Mouse (Mus musculus) MEL (cell line): Measurements from ENCODE around the gene Ssc4d.

Source experiments
- CTCF ChIP-seq, 3 experiments: IDR thresholded peaks in 2 of 3; conservative IDR thresholded peaks in 1 of 3; 2 replicates each; pipeline ENCODE4 v1.5.1; 2011 to 2012; ENCODE audit warnings: low read length in 3 of 3, low read depth in 2 of 3, mild to moderate bottlenecking in 2 of 3, improper control_type of control experiment in 1 of 3, inconsistent platforms in 1 of 3, mixed read lengths in 1 of 3, moderate library complexity in 1 of 3; ENCODE audit not compliant: control insufficient read depth in 1 of 3, insufficient read depth in 1 of 3, poor library complexity in 1 of 3, severe bottlenecking in 1 of 3
- EP300 ChIP-seq, 2 experiments: IDR thresholded peaks; 2 replicates each; pipeline ENCODE4 v1.6.1; 2011; ENCODE audit warnings: improper control_type of control experiment in 2 of 2, low read length in 2 of 2, low read depth in 1 of 2, mild to moderate bottlenecking in 1 of 2
- GABPA ChIP-seq: IDR thresholded peaks from 2 replicates; pipeline ENCODE4 v1.6.1; 2012; ENCODE audit warnings: low read depth, mild to moderate bottlenecking, inconsistent platforms, low read length, improper control_type of control experiment, moderate library complexity
- MAX ChIP-seq: IDR thresholded peaks from 2 replicates; pipeline ENCODE4 v1.6.1; 2011; ENCODE audit warnings: low read length, improper control_type of control experiment

DNA sequence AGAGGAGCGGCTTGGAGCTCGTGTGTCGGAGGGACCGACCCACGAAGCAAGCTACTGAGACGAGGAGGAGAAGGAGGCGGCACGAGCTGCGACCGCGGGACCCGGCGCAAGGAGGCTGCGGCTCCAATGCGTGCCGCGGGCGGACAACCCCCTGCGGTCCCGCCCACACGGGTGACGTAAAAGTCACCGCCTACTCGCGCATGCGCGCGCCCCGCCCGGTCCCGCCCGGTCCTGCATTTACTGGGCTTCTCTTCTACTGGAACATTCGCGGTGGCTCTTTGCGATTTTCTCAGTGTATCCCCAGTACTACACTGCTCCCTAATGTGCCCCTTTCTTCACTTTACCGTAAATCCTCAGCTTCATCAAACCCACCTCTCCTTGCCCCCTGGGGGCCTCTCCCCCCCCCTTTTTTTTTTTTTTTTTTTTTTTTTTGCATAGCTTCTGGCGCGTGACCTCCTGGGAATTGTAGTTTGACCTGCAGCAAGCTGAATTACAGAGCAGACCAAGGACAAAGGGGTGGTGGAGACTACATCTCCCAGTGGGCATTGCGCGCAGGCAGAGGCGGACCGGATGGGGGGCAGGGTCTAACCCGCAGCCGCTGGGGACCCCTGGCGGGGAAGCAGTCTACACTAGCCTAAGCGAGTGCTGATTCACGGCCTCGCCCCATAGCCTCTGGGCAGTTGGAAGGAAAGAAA is 39.7 kb downstream of the Ssc4d start, which contains the start of gene Ywhag:
- peak in 1 of 2 experiments; percentile 23; a peak in 2 of 4 replicates for TF ChIP-seq EP300 (IDR thresholded peaks at IDR 0.05; ENCODE audit: low read depth in 1 of 2, low read length in 2 of 2)
- TF ChIP-seq MAX: peak; percentile 78
- peak; percentile 29 to 68 (median 61); a peak in 5 of 6 replicates for TF ChIP-seq CTCF (IDR thresholded peaks at IDR 0.05 in 2 of 3, conservative IDR thresholded peaks at IDR 0.05 in 1 of 3; ENCODE audit: control insufficient read depth in 1 of 3, insufficient read depth in 1 of 3, low read depth in 2 of 3, low read length in 3 of 3, poor library complexity in 1 of 3, severe bottlenecking in 1 of 3)
- no peak for TF ChIP-seq GABPA
